In the genomic region with DNA sequence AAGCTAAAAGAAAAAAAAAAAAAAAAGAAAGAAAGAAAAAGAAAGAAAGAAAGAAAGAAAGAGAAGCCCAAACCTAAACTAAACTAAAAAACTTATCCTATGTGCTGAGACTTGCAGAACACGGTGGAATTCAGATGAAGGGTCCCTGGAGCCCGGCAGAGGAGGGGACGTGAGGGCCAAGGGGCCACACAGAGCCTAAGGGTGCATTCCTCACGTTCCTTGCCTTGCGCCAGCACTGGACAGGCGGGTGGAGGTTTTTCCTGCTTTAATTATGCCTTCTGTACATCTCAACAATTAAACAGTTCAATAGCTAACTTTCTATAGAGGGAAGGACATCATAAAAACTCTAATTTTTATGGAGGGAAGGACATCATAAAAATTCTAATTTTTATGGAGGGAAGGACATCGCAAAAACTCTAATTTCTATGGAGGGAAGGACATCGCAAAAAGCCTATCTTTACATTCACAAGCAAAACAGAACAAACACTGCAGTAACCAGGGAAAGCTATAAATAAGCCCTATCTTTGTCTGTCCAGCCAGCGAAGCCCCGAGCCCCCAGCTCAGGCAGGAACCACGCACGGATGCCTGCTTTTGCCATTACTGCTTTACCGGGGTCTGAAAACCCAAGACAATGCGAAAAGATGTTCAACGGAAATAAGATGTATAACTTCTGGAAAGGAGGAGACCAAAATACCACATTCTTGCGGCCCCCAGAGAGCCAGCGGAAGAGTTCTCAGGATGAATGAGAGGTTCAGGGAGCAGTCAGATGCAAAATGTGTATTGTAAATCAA, we compare ENCODE assay signal across 11 mouse cellular contexts. TPM values are rescaled to one million over a fixed set of nuclear protein-coding genes. Genes with fewer than 3 reads are reported as not detected.
A peak's percentile ranks its signal among the peaks of the same experiment; 100 is the strongest.
DNase-seq lines count a peak whose midpoint lies in the region; ATAC-seq lines count a peak whose summit lies in the region.
"Had no signal": no experiment of that assay in that cellular context is flagged by ENCODE, and none has a peak within 500 bp of the region (broad histone marks: within the 10 kb centered on the region; RNA-seq: fewer than 3 reads in every experiment).

No protein-coding gene starts in this region.

- 50% methylated on average over 17 of the region's 17 CpGs for WGBS in hindbrain, embryonic 10.5 days
- 52% methylated on average over 17 of the region's 17 CpGs for WGBS in hindbrain, embryonic 11.5 days
- 21% methylated on average over 17 of the region's 17 CpGs for WGBS in heart, embryonic 16.5 days
- WGBS in liver, embryonic 13.5 days (ENCODE audit: insufficient replicate concordance), result 42% methylated on average over 17 of the region's 17 CpGs

- peak overlapping the region; percentile 81 for H3K27ac ChIP-seq in hindbrain, embryonic 10.5 days
- no peak overlapping the region for H3K27ac ChIP-seq in hindbrain, embryonic 11.5 days (ENCODE audit: low read depth, low read length)
- peak overlapping the region; percentile 91 for H3K27ac ChIP-seq in heart, embryonic 16.5 days (ENCODE audit: low read length)
- H3K27ac ChIP-seq in liver, embryonic 13.5 days, result peak overlapping the region; percentile 21; the same call in 1 of the 2 replicates
- H3K27ac ChIP-seq: midbrain, embryonic 13.5 days had no signal

- 0 out of 2 replicates have a peak, but pooled peaks cover 4% of the 10 kb centered on the region for H3K27me3 ChIP-seq in hindbrain, embryonic 10.5 days (ENCODE audit: insufficient read depth, poor library complexity, severe bottlenecking)
- H3K27me3 ChIP-seq in hindbrain, embryonic 11.5 days (ENCODE audit: control insufficient read depth, insufficient read depth, low read length), result no peaks in the 10 kb centered on the region
- no peaks in the 10 kb centered on the region for H3K27me3 ChIP-seq in heart, embryonic 16.5 days (ENCODE audit: control insufficient read depth, insufficient read depth, low read length)
- H3K27me3 ChIP-seq in liver, embryonic 13.5 days, result 0 out of 2 replicates have a peak, but pooled peaks cover 5% of the 10 kb centered on the region

- H3K4me1 ChIP-seq in hindbrain, embryonic 10.5 days (replicated peaks), result peaks cover 54% of the 10 kb centered on the region
- peaks cover 8% of the 10 kb centered on the region for H3K4me1 ChIP-seq in hindbrain, embryonic 11.5 days (replicated peaks; ENCODE audit: control insufficient read depth, insufficient read depth, low read length)
- peaks cover 32% of the 10 kb centered on the region for H3K4me1 ChIP-seq in heart, embryonic 16.5 days (ENCODE audit: control insufficient read depth, insufficient read depth, low read length)
- peaks cover 43% of the 10 kb centered on the region for H3K4me1 ChIP-seq in liver, embryonic 13.5 days (replicated peaks)

- DNase-seq in hindbrain, embryonic 10.5 days (ENCODE audit: low spot score), result no peak
- no peak for DNase-seq in hindbrain, embryonic 11.5 days (ENCODE audit: low spot score)
- DNase-seq in embryo, embryonic 11 days, result peak; percentile 61
- DNase-seq in liver, embryonic 13.5 days, result no peak

- no peak for ATAC-seq in hindbrain, embryonic 11.5 days (ENCODE audit: low FRiP score)
- no peak for ATAC-seq in heart, embryonic 16.5 days (replicated peaks; ENCODE audit: extremely low read depth, insufficient read depth, low FRiP score)
- no peak for ATAC-seq in liver, embryonic 13.5 days (ENCODE audit: low read depth)
- no peak for ATAC-seq in CD4-positive, CD25-positive, alpha-beta regulatory T cell, adult 4 months
- ATAC-seq in inflammation-experienced regulatory T-cells, adult 6 months, result no peak
- ATAC-seq in erythroid progenitor cell, adult 5-6 weeks (replicated peaks; ENCODE audit: low FRiP score, poor library complexity, severe bottlenecking), result no peak
- ATAC-seq: forebrain, embryonic 14.5 days; midbrain, embryonic 13.5 days had no signal

- no peaks in the 10 kb centered on the region for H3K36me3 ChIP-seq in hindbrain, embryonic 10.5 days
- H3K36me3 ChIP-seq in hindbrain, embryonic 11.5 days (ENCODE audit: control insufficient read depth, insufficient read depth, low read length), result no peaks in the 10 kb centered on the region
- H3K36me3 ChIP-seq in heart, embryonic 16.5 days (ENCODE audit: control insufficient read depth, insufficient read depth), result no peaks in the 10 kb centered on the region
- H3K36me3 ChIP-seq in liver, embryonic 13.5 days, result no peaks in the 10 kb centered on the region
- H3K36me3 ChIP-seq: midbrain, embryonic 13.5 days had no signal

- H3K4me2 ChIP-seq in hindbrain, embryonic 11.5 days (replicated peaks; ENCODE audit: low read depth, low read length), result no peak overlapping the region
- peak overlapping the region; percentile 43 for H3K4me2 ChIP-seq in heart, embryonic 16.5 days (ENCODE audit: low read depth, low read length)
- no peak overlapping the region for H3K4me2 ChIP-seq in liver, embryonic 13.5 days
- H3K4me2 ChIP-seq: midbrain, embryonic 13.5 days had no signal

- H3K4me3 ChIP-seq in hindbrain, embryonic 10.5 days, result no peak overlapping the region
- H3K4me3 ChIP-seq in hindbrain, embryonic 11.5 days (ENCODE audit: low read depth, low read length), result no peak overlapping the region
- no peak overlapping the region for H3K4me3 ChIP-seq in heart, embryonic 16.5 days (ENCODE audit: low read length)
- H3K4me3 ChIP-seq in liver, embryonic 13.5 days (replicated peaks), result no peak overlapping the region
- H3K4me3 ChIP-seq: midbrain, embryonic 13.5 days had no signal

- H3K9ac ChIP-seq in hindbrain, embryonic 11.5 days (ENCODE audit: low read depth, low read length), result no peak overlapping the region
- H3K9ac ChIP-seq in heart, embryonic 16.5 days (ENCODE audit: low read length), result peak overlapping the region; percentile 68
- H3K9ac ChIP-seq in liver, embryonic 13.5 days, result no peak overlapping the region
- H3K9ac ChIP-seq: midbrain, embryonic 13.5 days had no signal

- no peaks in the 10 kb centered on the region for H3K9me3 ChIP-seq in hindbrain, embryonic 10.5 days
- H3K9me3 ChIP-seq in hindbrain, embryonic 11.5 days (ENCODE audit: control insufficient read depth, low read length), result no peaks in the 10 kb centered on the region
- H3K9me3 ChIP-seq in heart, embryonic 16.5 days (replicated peaks; ENCODE audit: control insufficient read depth, low read length), result no peaks in the 10 kb centered on the region
- no peaks in the 10 kb centered on the region for H3K9me3 ChIP-seq in liver, embryonic 13.5 days (replicated peaks)
- H3K9me3 ChIP-seq: midbrain, embryonic 13.5 days had no signal

RNA-seq across cellular contexts. Expression of a gene that starts 9.1 kb away (rescaled TPM):
- polyA plus RNA-seq in hindbrain, embryonic 10.5 days (2016; fragmentation: Nextera tagmentation; extraction: Ambion mirVana), result 17.7 and 19.7 TPM in 2 replicates
- 13.5 and 13.9 TPM in 2 replicates for polyA plus RNA-seq in hindbrain, embryonic 11.5 days (2014; fragmentation: Nextera tagmentation; extraction: Ambion mirVana)
- 14.2 and 20.0 TPM in 2 replicates for polyA plus RNA-seq in heart, embryonic 16.5 days (2015; fragmentation: Nextera tagmentation; extraction: Ambion mirVana)
- 11.3 and 12.2 TPM in 2 replicates for polyA plus RNA-seq in liver, embryonic 13.5 days (2015; fragmentation: Nextera tagmentation; extraction: Ambion mirVana)
- 1 to 10 TPM; 2.6 to 3.0 TPM for polyA plus RNA-seq in CD4-positive, CD25-positive, alpha-beta regulatory T cell, adult 4 months (2017; shearing (Covaris generic))
- 10 to 100 TPM in 1 of 3 experiments, 1 to 10 TPM in 1, under 1 TPM in 1; 0.26 to 24.2 (median 3.2) TPM for polyA plus RNA-seq in inflammation-experienced regulatory T-cells, adult 6 months (2017; shearing (Covaris generic))
- total RNA-seq in erythroid progenitor cell, adult 5-6 weeks (2015; ENCODE audit: low replicate concordance), result 9.6 TPM in 1 of 2 replicates, not detected in the other
- total RNA-seq in erythroid progenitor cell, adult 5-6 weeks (2017; ENCODE audit: low replicate concordance), result 0.13 TPM in 1 of 2 replicates, not detected in the other

RNA-seq across cellular contexts. Expression of a gene that starts 24.8 kb away (rescaled TPM):
- 1.1 and 3.0 TPM in 2 replicates for polyA plus RNA-seq in hindbrain, embryonic 10.5 days (2016; fragmentation: Nextera tagmentation; extraction: Ambion mirVana)
- 1.7 and 1.9 TPM in 2 replicates for polyA plus RNA-seq in hindbrain, embryonic 11.5 days (2014; fragmentation: Nextera tagmentation; extraction: Ambion mirVana)
- polyA plus RNA-seq in heart, embryonic 16.5 days (2015; fragmentation: Nextera tagmentation; extraction: Ambion mirVana), result 5.3 and 17.1 TPM in 2 replicates
- polyA plus RNA-seq in liver, embryonic 13.5 days (2015; fragmentation: Nextera tagmentation; extraction: Ambion mirVana), result 1.6 and 2.6 TPM in 2 replicates
- 1 to 10 TPM; 2.5 to 5.7 TPM for polyA plus RNA-seq in CD4-positive, CD25-positive, alpha-beta regulatory T cell, adult 4 months (2017; shearing (Covaris generic))
- polyA plus RNA-seq in inflammation-experienced regulatory T-cells, adult 6 months (2017; shearing (Covaris generic)), result 1 to 10 TPM; 2.5 to 3.8 (median 2.8) TPM
- not detected in 2 replicates for total RNA-seq in erythroid progenitor cell, adult 5-6 weeks (2015; ENCODE audit: low replicate concordance)
- not detected in 2 replicates for total RNA-seq in erythroid progenitor cell, adult 5-6 weeks (2017; ENCODE audit: low replicate concordance)
- total RNA-seq: left cerebral cortex, postnatal 25 days had no signal
